Mouse (Mus musculus) heart, embryonic 12.5 days (tissue): ENCODE measurements around the gene Usb1. TPM values are rescaled to one million over a fixed set of nuclear protein-coding genes. Genes with fewer than 3 reads are reported as not detected.
A peak's percentile ranks its signal among the peaks of the same experiment; 100 is the strongest.

Source experiments
- ATAC-seq: fragments of 200-750 bp; cut with Nextera tagmentation; 2 replicates; pipeline ENCODE4 v1.8.0; 2017; ENCODE audit warnings: moderate TSS enrichment, moderate library complexity; ENCODE audit not compliant: insufficient number of reproducible peaks, low FRiP score
- H3K27ac ChIP-seq: fragments of 300-500 bp; sonication (generic); 2 replicates; pipeline ENCODE4 v1.5.1; 2016; ENCODE audit warnings: mild to moderate bottlenecking, moderate library complexity; ENCODE audit not compliant: poor library complexity, severe bottlenecking
- H3K27me3 ChIP-seq: fragments of 300-500 bp; sonication (generic); replicated peaks from 2 replicates; pipeline ENCODE4 v1.6.1; 2016; ENCODE audit warnings: mild to moderate bottlenecking, moderate library complexity
- H3K36me3 ChIP-seq: fragments of 300-500 bp; sonication (generic); 2 replicates; pipeline ENCODE4 v1.6.1; 2016; ENCODE audit warnings: mild to moderate bottlenecking, moderate library complexity
- H3K4me1 ChIP-seq: fragments of 300-500 bp; sonication (generic); replicated peaks from 2 replicates; pipeline ENCODE4 v1.6.1; 2016; ENCODE audit warnings: mild to moderate bottlenecking
- H3K4me2 ChIP-seq: fragments of 300-500 bp; sonication (generic); 2 replicates; pipeline ENCODE4 v1.6.1; 2016; ENCODE audit warnings: mild to moderate bottlenecking, moderate library complexity
- H3K4me3 ChIP-seq: fragments of 300-500 bp; sonication (generic); 2 replicates; pipeline ENCODE4 v1.5.1; 2016; ENCODE audit warnings: mild to moderate bottlenecking
- H3K9ac ChIP-seq: fragments of 300-500 bp; sonication (generic); 2 replicates; pipeline ENCODE4 v1.6.1; 2016; ENCODE audit warnings: mild to moderate bottlenecking, moderate library complexity
- H3K9me3 ChIP-seq: fragments of 300-500 bp; sonication (generic); replicated peaks from 2 replicates; pipeline ENCODE4 v1.6.1; 2016; ENCODE audit warnings: mild to moderate bottlenecking, moderate library complexity
- WGBS: fragments of 180-500 bp; shearing (Covaris S2); methylation state at CpG from one replicate; pipeline ENCODE4 v1.1.7; 2016; 5-methylcytosine and 5-hydroxymethylcytosine counted together
- polyA plus RNA-seq: library from polyadenylated mRNA; unstranded; fragments of >200 nt; fragmentation: Nextera tagmentation; extraction: Ambion mirVana; gene quantifications from 2 replicates; pipeline ENCODE4 v1.2.1, GENCODE M21; 2016

Gene Usb1
- polyA plus RNA-seq, 1 experiment from 2014 or later: 26.5 TPM

DNA sequence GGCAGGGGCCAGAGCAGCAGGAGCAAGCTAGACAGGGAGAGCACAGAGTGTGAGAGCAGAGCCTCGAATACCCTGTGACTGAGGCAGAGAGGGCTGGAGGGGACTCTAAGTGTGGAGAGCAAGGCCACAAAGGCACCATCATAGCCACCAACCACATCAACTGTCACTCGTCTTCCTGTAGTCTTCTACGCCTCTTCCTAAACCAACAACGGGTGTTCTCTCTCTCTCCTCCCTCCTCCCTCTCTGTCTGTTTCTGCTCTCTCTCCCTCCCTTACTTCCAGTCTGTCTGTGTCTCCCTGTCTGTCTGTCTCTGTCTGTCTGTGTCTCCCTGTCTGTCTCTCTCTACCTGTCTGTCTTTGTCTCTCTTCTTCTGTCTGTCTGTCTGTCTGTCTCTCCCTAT lies 58.2 kb downstream of the Usb1 start:
- Histone ChIP-seq H3K4me3 (no peak overlapping the region), H3K27me3 (no peaks in the 10 kb centered on the region), H3K9ac (no peak overlapping the region; the same call in 1 of the 2 replicates), H3K9me3 (no peaks in the 10 kb centered on the region), H3K27ac (no peak overlapping the region), H3K4me1 (peaks cover 27% of the 10 kb centered on the region), H3K36me3 (no peaks in the 10 kb centered on the region), H3K4me2 (no peak overlapping the region)
- ATAC-seq: no peak
- WGBS: 40% methylated on average over 4 of the region's 4 CpGs

DNA sequence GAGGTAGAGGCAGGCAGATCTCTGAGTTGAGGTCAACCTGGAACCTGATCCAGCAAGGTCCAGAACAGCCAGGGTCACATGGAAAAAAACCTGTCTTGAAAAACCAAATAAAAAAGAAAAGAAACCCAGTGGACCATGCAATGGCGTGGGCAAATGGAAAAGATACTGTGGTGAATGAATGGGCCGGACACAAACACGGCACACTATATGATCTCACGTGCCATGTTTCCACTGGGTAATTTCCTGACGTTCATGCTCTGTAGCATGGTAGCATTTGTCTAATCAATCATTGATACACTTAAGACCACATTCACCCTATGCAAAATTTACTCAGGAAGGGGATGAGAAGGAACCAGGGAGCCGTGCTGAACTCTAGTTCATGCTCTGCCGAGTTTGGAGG lies 59.0 kb downstream of the Usb1 start:
- H3K9ac ChIP-seq: no peak overlapping the region
- no peaks in the 10 kb centered on the region for H3K36me3 ChIP-seq
- 64% methylated on average over 7 of the region's 7 CpGs for WGBS
- H3K4me1 ChIP-seq: peaks cover 34% of the 10 kb centered on the region
- H3K27me3 ChIP-seq: no peaks in the 10 kb centered on the region
- no peak overlapping the region for H3K4me2 ChIP-seq
- ATAC-seq: no peak
- H3K9me3 ChIP-seq: no peaks in the 10 kb centered on the region
- no peak overlapping the region for H3K27ac ChIP-seq
- no peak overlapping the region for H3K4me3 ChIP-seq

DNA sequence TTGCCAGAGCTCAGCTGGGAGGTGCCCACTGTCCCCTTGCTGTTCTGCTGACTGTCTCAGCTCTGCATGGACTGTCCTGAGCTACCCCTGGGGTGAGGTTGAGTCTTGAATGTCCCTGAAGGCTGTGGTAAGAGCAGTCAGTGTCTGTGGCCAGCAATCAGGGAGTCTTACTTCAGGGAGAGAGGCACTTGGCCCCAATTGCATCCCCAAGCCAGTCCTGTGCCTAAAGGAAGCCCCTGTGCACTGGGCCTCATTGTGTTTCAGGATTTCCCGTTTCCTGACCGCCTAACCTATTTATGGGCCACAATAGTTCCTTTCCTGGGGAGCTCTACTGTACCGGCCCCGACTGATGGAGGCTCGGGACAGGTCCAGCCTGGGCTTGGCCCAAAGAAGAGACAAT lies 60.5 kb downstream of the Usb1 start:
- Histone ChIP-seq H3K9me3 (no peaks in the 10 kb centered on the region), H3K9ac (no peak overlapping the region), H3K4me3 (no peak overlapping the region), H3K27ac (peak overlapping the region; percentile 71), H3K27me3 (no peaks in the 10 kb centered on the region), H3K4me1 (peaks cover 49% of the 10 kb centered on the region), H3K4me2 (no peak overlapping the region), H3K36me3 (no peaks in the 10 kb centered on the region)
- no peak for ATAC-seq
- WGBS: 70% methylated on average over 5 of the region's 5 CpGs

DNA sequence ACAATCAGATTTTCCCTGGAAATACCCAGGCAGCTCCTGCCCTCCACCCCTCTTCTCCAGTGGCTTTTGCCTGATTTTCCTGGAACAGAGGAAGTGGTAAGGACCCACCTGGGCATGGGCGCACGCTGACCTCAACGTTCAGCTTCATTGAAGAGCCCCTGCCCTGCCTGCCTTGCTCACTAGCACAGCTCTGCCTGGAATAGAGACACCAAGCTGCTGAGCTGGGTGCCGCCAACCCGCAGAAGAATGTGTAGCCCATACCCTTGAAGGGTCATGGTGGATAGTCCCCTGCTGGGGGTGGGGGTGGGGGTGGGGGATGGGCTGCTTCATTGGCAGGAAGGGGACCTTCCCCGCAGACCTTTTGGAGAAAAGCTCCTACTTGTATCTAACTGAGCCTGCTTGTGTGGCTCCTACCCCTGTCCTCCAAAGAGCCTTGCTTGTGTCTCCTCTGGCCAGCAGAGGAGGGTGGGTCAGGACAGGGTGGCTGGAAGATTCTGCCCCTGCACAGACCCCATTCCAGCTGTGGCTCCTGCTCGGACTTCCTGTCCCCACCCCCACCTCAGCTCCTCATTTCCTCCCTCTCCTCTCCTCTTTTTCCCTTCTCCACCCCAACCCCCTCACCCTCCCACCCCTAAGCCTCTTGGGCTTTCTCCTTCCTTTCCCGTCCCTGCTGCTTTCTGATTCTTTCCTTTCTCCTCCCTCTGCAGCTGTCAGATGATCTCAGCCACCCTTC lies 63.3 kb downstream of the Usb1 start:
- no peaks in the 10 kb centered on the region for H3K27me3 ChIP-seq
- H3K27ac ChIP-seq: peak overlapping the region; percentile 43
- H3K4me2 ChIP-seq: peak overlapping the region; percentile 20; the same call in 1 of the 2 replicates
- no peak overlapping the region for H3K4me3 ChIP-seq
- peaks cover 49% of the 10 kb centered on the region for H3K4me1 ChIP-seq
- no peaks in the 10 kb centered on the region for H3K9me3 ChIP-seq
- ATAC-seq: peak; percentile 55
- H3K36me3 ChIP-seq: no peaks in the 10 kb centered on the region
- peak overlapping the region; percentile 17 for H3K9ac ChIP-seq
- 20% methylated on average over 8 of the region's 8 CpGs for WGBS

DNA sequence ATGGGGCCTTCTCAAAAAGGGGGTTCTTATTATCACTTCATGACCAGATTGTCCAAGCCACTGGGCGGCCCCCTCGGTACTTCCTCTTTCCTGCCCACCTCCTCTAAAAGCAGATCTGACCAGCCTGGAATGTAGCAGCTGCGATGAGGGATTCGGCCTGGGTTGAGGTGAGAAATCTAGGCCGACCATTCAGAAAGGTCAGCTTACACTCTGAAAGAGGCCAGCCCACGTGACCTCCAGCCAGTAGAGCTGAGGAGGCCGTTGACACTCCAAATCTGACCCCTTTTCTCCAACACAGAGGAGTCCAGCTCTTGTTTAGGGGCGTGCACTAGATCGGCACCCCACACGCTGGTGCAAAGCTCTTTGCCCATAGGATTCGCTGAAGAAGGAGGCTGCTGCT lies 64.7 kb downstream of the Usb1 start:
- ATAC-seq: no peak
- H3K36me3 ChIP-seq: no peaks in the 10 kb centered on the region
- peak overlapping the region; percentile 71 for H3K27ac ChIP-seq
- H3K4me2 ChIP-seq: no peak overlapping the region
- WGBS: 33% methylated on average over 11 of the region's 11 CpGs
- H3K4me3 ChIP-seq: no peak overlapping the region
- H3K4me1 ChIP-seq: peaks cover 46% of the 10 kb centered on the region
- H3K9me3 ChIP-seq: no peaks in the 10 kb centered on the region
- H3K27me3 ChIP-seq: no peaks in the 10 kb centered on the region
- H3K9ac ChIP-seq: no peak overlapping the region

Other genes starting within 250 kb of the Usb1 start
- gene Kifc3, start 129.5 kb upstream of the Usb1 start, polyA plus RNA-seq: 13.4 and 16.4 TPM in 2 replicates
- 0.26 and 1.0 TPM in 2 replicates for gene Cngb1, start 25.7 kb upstream of the Usb1 start, polyA plus RNA-seq
- gene Tepp, start 21.7 kb upstream of the Usb1 start, polyA plus RNA-seq: 0.53 TPM in 1 of 2 replicates, not detected in the other
- gene Zfp319, start 334 bp upstream of the Usb1 start, polyA plus RNA-seq: 8.6 and 9.6 TPM in 2 replicates
- gene Mmp15, start 20.0 kb downstream of the Usb1 start, polyA plus RNA-seq: 86.0 and 86.6 TPM in 2 replicates
- gene Cfap20, start 102.6 kb downstream of the Usb1 start, polyA plus RNA-seq: 151 and 153 TPM in 2 replicates
- 8.2 and 8.7 TPM in 2 replicates for gene Csnk2a2, start 157.8 kb downstream of the Usb1 start, polyA plus RNA-seq
- gene Ccdc113, start 201.8 kb downstream of the Usb1 start, polyA plus RNA-seq: 3.2 and 3.7 TPM in 2 replicates
- not detected in 2 replicates for gene Prss54, start 244.1 kb downstream of the Usb1 start, polyA plus RNA-seq